Mouse (Mus musculus) layer of hippocampus, adult 2 months (tissue): ENCODE data around the gene Dock9. TPM values are rescaled to one million over a fixed set of nuclear protein-coding genes. Genes with fewer than 3 reads are reported as not detected.

ENCODE experiments used
- DNase-seq, 2 experiments: peaks; one replicate each; pipeline ENCODE4 v3.0.0; 2022; ENCODE audit warnings: low spot score in 2 of 2
- H3K27ac ChIP-seq: fragments of 200-600 bp; 2 replicates; pipeline ENCODE4 v1.8.1; 2022
- H3K4me3 ChIP-seq: fragments of 200-600 bp; 2 replicates; pipeline ENCODE4 v1.8.1; 2022; ENCODE audit warnings: mild to moderate bottlenecking
- CTCF ChIP-seq: fragments of 200-600 bp; conservative IDR thresholded peaks from 2 replicates; pipeline ENCODE4 v1.8.1; 2022; ENCODE audit warnings: antibody characterized with exemption, mild to moderate bottlenecking, moderate library complexity
- long read RNA-seq, 2 experiments: library from polyadenylated mRNA; stranded (forward); transcript quantifications; one replicate each; pipeline ENCODE4 v2.0.0; 2021; ENCODE audit warnings: borderline mapping rate in 2 of 2
- total RNA-seq, 2 experiments: library from RNA; stranded (reverse); gene quantifications; 2 replicates each; pipeline ENCODE4 v1.2.3; 2021

Dock9 gene
- 100 to 1,000 TPM; 217 to 222 TPM for total RNA-seq
- long read RNA-seq, experiment 1, partial matches to known transcripts, result 4 of 28 reads
- long read RNA-seq, experiment 1, other reads (novel, unspliced or antisense), result 24 of 28 reads
- long read RNA-seq, experiment 2, partial matches to known transcripts, result 5 of 28 reads
- long read RNA-seq, experiment 2, other reads (novel, unspliced or antisense), result 23 of 28 reads

GRCm38 (mm10) chr14:121797457-121798410 is at the start of gene Dock9:
Gene Dock9, minus strand, starts transcription at chr14:121797837.
- TF ChIP-seq CTCF, result peak; percentile 31
- DNase-seq, result peak; percentile 66 to 83

GRCm38 (mm10) chr14:121844486-121844885 is 46.8 kb upstream of the Dock9 start:
- no peak overlapping the region for H3K27ac ChIP-seq
- DNase-seq, result no peak
- TF ChIP-seq CTCF, result no peak
- no peak overlapping the region for H3K4me3 ChIP-seq

More at GRCm38 (mm10) chr14:121797457-121798410, at the start of gene Dock9:
- peak within 1 kb of the TSS; percentile 94 for H3K27ac ChIP-seq
- peak within 1 kb of the TSS; percentile 90 for H3K4me3 ChIP-seq

- Histone ChIP-seq H3K27ac (no peak overlapping the region), H3K4me3 (no peak overlapping the region)
- no peak for TF ChIP-seq CTCF
- DNase-seq, result no peak
These were observed 42.6 kb upstream of the Dock9 start for GRCm38 (mm10) chr14:121840217-121840616.

- Histone ChIP-seq H3K4me3 (no peak overlapping the region), H3K27ac (no peak overlapping the region)
- TF ChIP-seq CTCF, result no peak
- no peak for DNase-seq
These were observed 40.5 kb upstream of the Dock9 start for GRCm38 (mm10) chr14:121838161-121838560.

- TF ChIP-seq CTCF, result no peak
- Histone ChIP-seq H3K4me3 (no peak overlapping the region), H3K27ac (no peak overlapping the region)
- no peak for DNase-seq
These were observed 35.4 kb upstream of the Dock9 start for GRCm38 (mm10) chr14:121833001-121833520.

GRCm38 (mm10) chr14:121829816-121830442 is 32.3 kb upstream of the Dock9 start:
- TF ChIP-seq CTCF, result no peak
- no peak for DNase-seq
- H3K4me3 ChIP-seq, result no peak overlapping the region
- H3K27ac ChIP-seq, result no peak overlapping the region

GRCm38 (mm10) chr14:121827091-121827490 is 29.5 kb upstream of the Dock9 start:
- TF ChIP-seq CTCF, result no peak
- no peak overlapping the region for H3K27ac ChIP-seq
- DNase-seq, result no peak
- H3K4me3 ChIP-seq, result no peak overlapping the region

- no peak overlapping the region for H3K4me3 ChIP-seq
- TF ChIP-seq CTCF, result no peak
- DNase-seq, result peak in 1 of 2 experiments; percentile 36
- peak overlapping the region; percentile 79 for H3K27ac ChIP-seq
These were observed 28.1 kb upstream of the Dock9 start for GRCm38 (mm10) chr14:121825521-121826445.

GRCm38 (mm10) chr14:121824322-121825103 is 26.9 kb upstream of the Dock9 start:
- DNase-seq, result no peak
- no peak for TF ChIP-seq CTCF
- Histone ChIP-seq H3K27ac (no peak overlapping the region; the same call in 1 of the 2 replicates), H3K4me3 (no peak overlapping the region)

GRCm38 (mm10) chr14:121822997-121823396 is 25.4 kb upstream of the Dock9 start:
- DNase-seq, result no peak
- TF ChIP-seq CTCF, result no peak
- H3K27ac ChIP-seq, result no peak overlapping the region
- no peak overlapping the region for H3K4me3 ChIP-seq

GRCm38 (mm10) chr14:121822506-121822905 is 24.9 kb upstream of the Dock9 start:
- no peak for DNase-seq
- Histone ChIP-seq H3K27ac (peak overlapping the region; percentile 36; the same call in 1 of the 2 replicates), H3K4me3 (no peak overlapping the region)
- TF ChIP-seq CTCF, result no peak

GRCm38 (mm10) chr14:121806791-121807190 is 9.2 kb upstream of the Dock9 start:
- no peak for DNase-seq
- no peak for TF ChIP-seq CTCF
- Histone ChIP-seq H3K27ac (no peak overlapping the region), H3K4me3 (no peak overlapping the region)
